Mouse (Mus musculus) bone marrow macrophage, adult 2 months (primary cell): ENCODE results near the gene Tpo.

Source experiments
- CTCF ChIP-seq: IDR thresholded peaks from 2 replicates; pipeline ENCODE4 v1.5.1; 2012; ENCODE audit warnings: low read depth, mild to moderate bottlenecking, low read length, moderate library complexity
- POLR2A ChIP-seq: IDR thresholded peaks from 2 replicates; pipeline ENCODE4 v1.6.1; 2012; ENCODE audit warnings: mild to moderate bottlenecking, low read depth, low read length, borderline replicate concordance

- TF ChIP-seq CTCF (no peak), POLR2A (no peak)
Observed at GRCm38 (mm10) chr12:30076316-30076715, 56.1 kb downstream of the Tpo start.
